Mouse (Mus musculus) kidney, adult 18-20 months (tissue): ENCODE data around the gene Ets1.
A peak's percentile ranks its signal among the peaks of the same experiment; 100 is the strongest.

ENCODE experiments used
- DNase-seq: peaks from one replicate; pipeline ENCODE4 v3.0.0; 2021

The Ets1 gene

GRCm38 (mm10) chr9:32782391-32783092 lies 146.5 kb downstream of the Ets1 start:
- peak; percentile 28 for DNase-seq

- no peak for DNase-seq
These were observed 151.1 kb downstream of the Ets1 start for GRCm38 (mm10) chr9:32787091-32787490.

- DNase-seq: peak; percentile 29
These were observed 151.6 kb downstream of the Ets1 start for GRCm38 (mm10) chr9:32787615-32788014.

- DNase-seq: peak; percentile 22
These were observed 153.3 kb downstream of the Ets1 start for GRCm38 (mm10) chr9:32789306-32789705.

- DNase-seq: no peak
These were observed 155.7 kb downstream of the Ets1 start for GRCm38 (mm10) chr9:32791699-32792098.

GRCm38 (mm10) chr9:32798171-32798570 lies 162.2 kb downstream of the Ets1 start:
- DNase-seq: no peak

- no peak for DNase-seq
These were observed 170.1 kb downstream of the Ets1 start for GRCm38 (mm10) chr9:32806106-32806505.
